Mouse (Mus musculus): ENCODE results near the gene Cdkal1. TPM values are rescaled to one million over a fixed set of nuclear protein-coding genes. Genes with fewer than 3 reads are reported as not detected.

Gene Cdkal1
- polyA plus RNA-seq, 1 experiment from 2014 or later: 34.0 TPM

DNA sequence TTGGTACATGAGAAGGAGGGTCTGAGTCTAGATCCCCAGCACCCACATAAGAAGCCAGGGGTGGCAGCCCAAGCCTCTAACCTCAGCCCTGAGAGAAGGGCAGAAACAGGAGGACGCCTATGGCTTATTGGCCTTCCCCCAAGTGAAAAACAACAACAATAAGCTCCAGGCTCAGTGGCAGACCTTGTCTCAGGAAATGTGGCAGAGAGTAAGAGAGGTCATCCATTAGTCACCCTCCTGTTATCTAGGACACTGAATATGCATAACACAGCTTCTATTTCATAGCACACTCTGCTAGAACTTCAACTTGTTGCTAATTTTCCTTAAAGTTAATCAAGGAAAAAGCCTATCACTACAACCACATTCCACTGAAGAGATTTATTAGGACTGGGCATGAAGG lies 154.1 kb downstream of the Cdkal1 start:
- no peak for DNase-seq (ENCODE audit: low spot score)
- Histone ChIP-seq H3K27ac (replicated peaks; ENCODE audit: low read depth, low read length) (no peak overlapping the region), H3K36me3 (ENCODE audit: control insufficient read depth, insufficient read depth, low read length) (no peaks in the 10 kb centered on the region), H3K9me3 (ENCODE audit: control insufficient read depth, low read length) (no peaks in the 10 kb centered on the region), H3K9ac (ENCODE audit: low read length) (no peak overlapping the region), H3K4me2 (ENCODE audit: low read depth, severe bottlenecking) (no peak overlapping the region), H3K4me3 (ENCODE audit: low read depth, low read length) (no peak overlapping the region), H3K4me1 (ENCODE audit: control insufficient read depth, insufficient read depth, low read length) (no peaks in the 10 kb centered on the region), H3K27me3 (ENCODE audit: control insufficient read depth, insufficient read depth, low read length) (no peaks in the 10 kb centered on the region)
- ATAC-seq (ENCODE audit: insufficient number of reproducible peaks, low FRiP score, low TSS enrichment, low read depth): no peak
- WGBS: 85% methylated on average over 1 of the region's 1 CpGs

DNA sequence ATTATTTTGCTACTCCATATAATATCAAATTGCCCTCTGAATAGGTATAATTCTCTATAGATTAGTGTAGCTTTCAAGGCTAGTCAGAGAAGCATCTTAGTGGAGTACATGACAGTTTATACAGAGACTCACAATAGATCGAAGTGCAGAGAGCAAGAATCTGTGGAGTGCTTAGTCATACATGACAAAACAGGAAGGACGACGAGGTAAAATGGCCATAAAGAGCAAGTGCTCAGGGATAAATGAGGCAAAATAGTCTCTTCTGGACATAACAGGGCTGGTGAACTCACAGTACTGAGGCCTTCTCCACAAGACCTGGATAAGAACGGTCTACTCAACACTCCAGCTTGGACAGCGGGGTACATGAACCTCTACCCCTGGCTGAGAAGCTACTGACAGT lies 155.6 kb downstream of the Cdkal1 start:
- Histone ChIP-seq H3K9me3 (ENCODE audit: control insufficient read depth, low read length) (no peaks in the 10 kb centered on the region), H3K27me3 (ENCODE audit: control insufficient read depth, insufficient read depth, low read length) (no peaks in the 10 kb centered on the region), H3K27ac (replicated peaks; ENCODE audit: low read depth, low read length) (no peak overlapping the region), H3K9ac (ENCODE audit: low read length) (no peak overlapping the region), H3K4me1 (ENCODE audit: control insufficient read depth, insufficient read depth, low read length) (no peaks in the 10 kb centered on the region), H3K4me2 (ENCODE audit: low read depth, severe bottlenecking) (no peak overlapping the region), H3K4me3 (ENCODE audit: low read depth, low read length) (no peak overlapping the region), H3K36me3 (ENCODE audit: control insufficient read depth, insufficient read depth, low read length) (no peaks in the 10 kb centered on the region)
- 95% methylated on average over 5 of the region's 5 CpGs for WGBS
- no peak for ATAC-seq (ENCODE audit: insufficient number of reproducible peaks, low FRiP score, low TSS enrichment, low read depth)
- no peak for DNase-seq (ENCODE audit: low spot score)

DNA sequence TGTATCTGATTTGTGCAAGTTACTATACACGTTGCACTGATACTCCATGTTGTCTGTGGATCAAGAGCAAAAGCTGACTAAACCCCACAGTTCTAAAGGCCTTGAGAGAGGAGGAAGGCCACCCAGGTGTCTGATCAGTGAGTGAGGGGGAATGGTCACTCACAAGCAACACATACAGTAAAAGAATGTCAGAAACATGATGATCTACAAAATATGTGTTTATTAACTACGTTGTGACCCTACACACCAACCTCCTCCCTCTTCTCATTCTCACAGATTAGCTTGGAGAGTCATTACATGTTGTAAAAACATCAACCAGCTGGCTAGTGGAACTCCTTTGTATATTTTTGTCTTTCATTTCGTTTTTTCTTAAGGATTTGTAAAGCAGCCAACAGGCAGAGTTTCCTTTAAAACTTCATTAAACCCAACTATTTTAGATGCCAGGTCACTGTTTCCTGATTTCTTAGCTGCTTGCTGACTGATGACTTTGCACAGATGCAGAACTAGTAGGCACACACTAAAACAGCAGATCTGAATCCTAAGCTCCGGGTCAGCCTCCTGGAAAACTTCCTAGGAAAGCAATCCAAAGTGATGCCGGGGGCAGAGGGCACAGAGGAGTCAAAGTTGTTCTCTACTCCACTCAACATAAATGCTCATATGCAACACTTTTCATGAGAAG lies 157.0 kb downstream of the Cdkal1 start:
- ATAC-seq (ENCODE audit: insufficient number of reproducible peaks, low FRiP score, low TSS enrichment, low read depth): no peak
- Histone ChIP-seq H3K4me2 (ENCODE audit: low read depth, severe bottlenecking) (no peak overlapping the region), H3K9ac (ENCODE audit: low read length) (no peak overlapping the region), H3K4me1 (ENCODE audit: control insufficient read depth, insufficient read depth, low read length) (no peaks in the 10 kb centered on the region), H3K4me3 (ENCODE audit: low read depth, low read length) (no peak overlapping the region), H3K36me3 (ENCODE audit: control insufficient read depth, insufficient read depth, low read length) (no peaks in the 10 kb centered on the region), H3K27me3 (ENCODE audit: control insufficient read depth, insufficient read depth, low read length) (no peaks in the 10 kb centered on the region), H3K9me3 (ENCODE audit: control insufficient read depth, low read length) (no peaks in the 10 kb centered on the region), H3K27ac (replicated peaks; ENCODE audit: low read depth, low read length) (no peak overlapping the region)
- 66% methylated on average over 5 of the region's 5 CpGs for WGBS
- no peak for DNase-seq (ENCODE audit: low spot score)

GRCm38 (mm10) chr13:29697230-29697629 lies 158.2 kb downstream of the Cdkal1 start:
- ATAC-seq (ENCODE audit: insufficient number of reproducible peaks, low FRiP score, low TSS enrichment, low read depth): no peak
- DNase-seq (ENCODE audit: low spot score): no peak
- Histone ChIP-seq H3K4me2 (ENCODE audit: low read depth, severe bottlenecking) (no peak overlapping the region), H3K27ac (replicated peaks; ENCODE audit: low read depth, low read length) (no peak overlapping the region), H3K9ac (ENCODE audit: low read length) (no peak overlapping the region), H3K4me1 (ENCODE audit: control insufficient read depth, insufficient read depth, low read length) (no peaks in the 10 kb centered on the region), H3K4me3 (ENCODE audit: low read depth, low read length) (no peak overlapping the region), H3K36me3 (ENCODE audit: control insufficient read depth, insufficient read depth, low read length) (no peaks in the 10 kb centered on the region), H3K27me3 (ENCODE audit: control insufficient read depth, insufficient read depth, low read length) (no peaks in the 10 kb centered on the region), H3K9me3 (ENCODE audit: control insufficient read depth, low read length) (no peaks in the 10 kb centered on the region)
- 90% methylated on average over 3 of the region's 3 CpGs for WGBS

GRCm38 (mm10) chr13:29690734-29691133 lies 164.7 kb downstream of the Cdkal1 start:
- no peaks in the 10 kb centered on the region for H3K27me3 ChIP-seq (ENCODE audit: control insufficient read depth, insufficient read depth, low read length)
- DNase-seq (ENCODE audit: low spot score): no peak
- no peaks in the 10 kb centered on the region for H3K36me3 ChIP-seq (ENCODE audit: control insufficient read depth, insufficient read depth, low read length)
- no peaks in the 10 kb centered on the region for H3K4me1 ChIP-seq (ENCODE audit: control insufficient read depth, insufficient read depth, low read length)
- no peaks in the 10 kb centered on the region for H3K9me3 ChIP-seq (ENCODE audit: control insufficient read depth, low read length)
- H3K4me2 ChIP-seq (ENCODE audit: low read depth, severe bottlenecking): no peak overlapping the region
- no peak overlapping the region for H3K4me3 ChIP-seq (ENCODE audit: low read depth, low read length)
- no peak overlapping the region for H3K9ac ChIP-seq (ENCODE audit: low read length)
- H3K27ac ChIP-seq (replicated peaks; ENCODE audit: low read depth, low read length): no peak overlapping the region
- WGBS: 90% methylated on average over 7 of the region's 7 CpGs
- ATAC-seq (ENCODE audit: insufficient number of reproducible peaks, low FRiP score, low TSS enrichment, low read depth): no peak

GRCm38 (mm10) chr13:29688851-29689250 lies 166.6 kb downstream of the Cdkal1 start:
- no peak overlapping the region for H3K27ac ChIP-seq (replicated peaks; ENCODE audit: low read depth, low read length)
- 91% methylated on average over 6 of the region's 6 CpGs for WGBS
- H3K4me1 ChIP-seq (ENCODE audit: control insufficient read depth, insufficient read depth, low read length): no peaks in the 10 kb centered on the region
- no peaks in the 10 kb centered on the region for H3K36me3 ChIP-seq (ENCODE audit: control insufficient read depth, insufficient read depth, low read length)
- H3K9me3 ChIP-seq (ENCODE audit: control insufficient read depth, low read length): no peaks in the 10 kb centered on the region
- DNase-seq (ENCODE audit: low spot score) (no peak), ATAC-seq (ENCODE audit: insufficient number of reproducible peaks, low FRiP score, low TSS enrichment, low read depth) (no peak)
- no peak overlapping the region for H3K4me3 ChIP-seq (ENCODE audit: low read depth, low read length)
- H3K27me3 ChIP-seq (ENCODE audit: control insufficient read depth, insufficient read depth, low read length): no peaks in the 10 kb centered on the region
- no peak overlapping the region for H3K9ac ChIP-seq (ENCODE audit: low read length)
- H3K4me2 ChIP-seq (ENCODE audit: low read depth, severe bottlenecking): no peak overlapping the region

DNA sequence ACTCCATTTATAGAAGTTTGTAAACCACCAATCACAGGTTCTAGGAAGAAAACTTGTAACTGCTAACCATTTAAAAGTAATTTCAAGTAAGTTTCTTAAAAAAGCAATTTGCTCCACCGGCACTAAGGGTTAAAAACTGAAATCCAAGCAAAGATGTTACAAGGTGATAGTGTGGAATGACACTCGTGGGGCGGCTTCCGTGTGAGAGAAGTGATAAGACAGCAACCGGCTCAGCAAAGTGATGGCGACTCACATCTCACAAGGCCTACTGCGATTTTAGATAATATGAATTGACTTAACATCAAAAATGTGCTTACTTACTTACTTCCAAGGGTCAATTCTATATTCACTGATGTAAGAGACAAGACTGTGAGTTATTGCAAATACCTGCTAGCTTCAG lies 167.6 kb downstream of the Cdkal1 start:
- ATAC-seq (ENCODE audit: insufficient number of reproducible peaks, low FRiP score, low TSS enrichment, low read depth) (no peak), DNase-seq (ENCODE audit: low spot score) (no peak)
- 90% methylated on average over 7 of the region's 7 CpGs for WGBS
- H3K36me3 ChIP-seq (ENCODE audit: control insufficient read depth, insufficient read depth, low read length): no peaks in the 10 kb centered on the region
- no peak overlapping the region for H3K27ac ChIP-seq (replicated peaks; ENCODE audit: low read depth, low read length)
- no peaks in the 10 kb centered on the region for H3K9me3 ChIP-seq (ENCODE audit: control insufficient read depth, low read length)
- no peak overlapping the region for H3K4me2 ChIP-seq (ENCODE audit: low read depth, severe bottlenecking)
- H3K9ac ChIP-seq (ENCODE audit: low read length): no peak overlapping the region
- no peaks in the 10 kb centered on the region for H3K4me1 ChIP-seq (ENCODE audit: control insufficient read depth, insufficient read depth, low read length)
- H3K27me3 ChIP-seq (ENCODE audit: control insufficient read depth, insufficient read depth, low read length): no peaks in the 10 kb centered on the region
- H3K4me3 ChIP-seq (ENCODE audit: low read depth, low read length): no peak overlapping the region

DNA sequence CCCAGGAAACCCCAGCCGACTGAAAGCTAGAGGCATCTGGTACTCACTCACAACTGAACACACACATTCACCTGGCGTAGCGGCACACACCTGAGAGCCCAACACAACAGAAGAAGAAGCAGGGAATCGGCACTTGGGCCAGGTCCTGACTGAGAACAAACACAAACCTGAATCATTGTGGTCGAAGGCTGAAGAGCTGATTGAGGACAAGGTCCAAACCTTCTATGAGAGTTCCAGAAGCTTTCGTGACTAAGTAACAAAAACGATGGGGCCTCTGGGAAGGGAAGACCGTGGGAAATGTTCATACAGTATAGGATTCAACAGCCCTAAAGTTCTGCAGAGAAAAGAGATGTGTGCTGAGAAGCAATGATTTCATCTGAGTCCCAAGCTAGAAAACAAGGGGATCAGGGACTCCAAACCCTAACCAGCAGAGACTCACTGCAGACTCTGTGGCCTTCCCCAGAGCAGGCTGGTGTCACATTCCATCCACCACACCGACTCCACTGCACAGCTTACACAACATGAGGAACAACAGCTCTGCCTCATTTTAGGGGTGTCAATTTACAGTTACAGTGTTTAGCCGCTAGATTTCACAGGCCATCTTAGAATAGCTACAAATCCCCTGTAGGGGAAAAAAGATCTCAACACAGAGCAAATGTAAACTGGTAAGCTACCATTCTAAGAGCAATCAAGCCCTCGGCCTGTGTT lies 175.8 kb downstream of the Cdkal1 start:
- no peaks in the 10 kb centered on the region for H3K27me3 ChIP-seq (ENCODE audit: control insufficient read depth, insufficient read depth, low read length)
- no peaks in the 10 kb centered on the region for H3K9me3 ChIP-seq (ENCODE audit: control insufficient read depth, low read length)
- DNase-seq (ENCODE audit: low spot score) (no peak), ATAC-seq (ENCODE audit: insufficient number of reproducible peaks, low FRiP score, low TSS enrichment, low read depth) (no peak)
- no peak overlapping the region for H3K4me3 ChIP-seq (ENCODE audit: low read depth, low read length)
- WGBS: 85% methylated on average over 11 of the region's 11 CpGs
- no peaks in the 10 kb centered on the region for H3K36me3 ChIP-seq (ENCODE audit: control insufficient read depth, insufficient read depth, low read length)
- H3K4me2 ChIP-seq (ENCODE audit: low read depth, severe bottlenecking): no peak overlapping the region
- no peak overlapping the region for H3K27ac ChIP-seq (replicated peaks; ENCODE audit: low read depth, low read length)
- 0 out of 2 replicates have a peak, but pooled peaks cover 4% of the 10 kb centered on the region for H3K4me1 ChIP-seq (ENCODE audit: control insufficient read depth, insufficient read depth, low read length)
- H3K9ac ChIP-seq (ENCODE audit: low read length): no peak overlapping the region
